Comparison of ENCODE assay signal across 8 mouse cellular contexts in genomic region chr7:109559536-109559935, GRCm38 (mm10). TPM values are rescaled to one million over a fixed set of nuclear protein-coding genes. Genes with fewer than 3 reads are reported as not detected.
DNase-seq lines count a peak whose midpoint lies in the region; ATAC-seq and TF ChIP-seq lines count a peak whose summit lies in the region.
"Had no signal": no experiment of that assay in that cellular context is flagged by ENCODE, and none has a peak within 500 bp of the region (broad histone marks: within the 10 kb centered on the region; RNA-seq: fewer than 3 reads in every experiment).

No protein-coding gene starts in this region.

- peaks cover 44% of the 10 kb centered on the region for H3K4me1 ChIP-seq in lung, adult 2 months (ENCODE audit: control insufficient read depth, insufficient read depth, low read length)
- peaks cover 56% of the 10 kb centered on the region for H3K4me1 ChIP-seq in heart, embryonic 13.5 days

- ATAC-seq in heart, embryonic 13.5 days (ENCODE audit: extremely low read depth, insufficient number of reproducible peaks, low FRiP score, low TSS enrichment): peak; percentile 69; the same call in 1 of the 2 replicates
- ATAC-seq in megakaryocyte progenitor cell, adult 5-6 weeks (replicated peaks; ENCODE audit: poor library complexity): no peak

- peak; percentile 57 to 69 for DNase-seq in lung, adult 18-20 months
- no peak for DNase-seq in lung, adult 2 months
- DNase-seq in cerebellum, postnatal 10 days: peak; percentile 58 to 63
- DNase-seq in skeletal muscle tissue, adult 2 months (ENCODE audit: low read depth, low spot score): peak; percentile 51
- no peak for DNase-seq in kidney, postnatal 4 days

- H3K36me3 ChIP-seq in heart, embryonic 13.5 days: peaks cover 22% of the 10 kb centered on the region

- TF ChIP-seq CTCF in lung, adult 2 months (IDR thresholded peaks at IDR 0.05; ENCODE audit: insufficient read depth, low read length): no peak

- 0 out of 2 replicates have a peak overlapping the region, but pooled peaks have one; percentile 4 for H3K4me2 ChIP-seq in heart, embryonic 13.5 days
- H3K4me2 ChIP-seq: limb, embryonic 15.5 days had no signal

- H3K9ac ChIP-seq in heart, embryonic 13.5 days: peak overlapping the region; percentile 50
- H3K9ac ChIP-seq: limb, embryonic 15.5 days had no signal

- TF ChIP-seq POLR2A in lung, adult 2 months (IDR thresholded peaks at IDR 0.05; ENCODE audit: borderline replicate concordance, extremely low read depth, low read depth, low read length): no peak

- H3K27me3 ChIP-seq in heart, embryonic 13.5 days (replicated peaks): no peaks in the 10 kb centered on the region
- H3K27me3 ChIP-seq: limb, embryonic 15.5 days had no signal

- WGBS in lung, adult 2 months: 23% methylated on average over 6 of the region's 6 CpGs
- WGBS in heart, embryonic 13.5 days: 21% methylated on average over 6 of the region's 6 CpGs

- peak overlapping the region; percentile 70 for H3K27ac ChIP-seq in heart, embryonic 13.5 days (replicated peaks)
- H3K27ac ChIP-seq: limb, embryonic 15.5 days had no signal

- H3K9me3 ChIP-seq in heart, embryonic 13.5 days: no peaks in the 10 kb centered on the region
- H3K9me3 ChIP-seq: limb, embryonic 15.5 days had no signal

- H3K4me3 ChIP-seq in lung, adult 2 months (replicated peaks; ENCODE audit: extremely low read depth, low read depth, low read length): no peak overlapping the region
- no peak overlapping the region for H3K4me3 ChIP-seq in heart, embryonic 13.5 days
- H3K4me3 ChIP-seq: limb, embryonic 15.5 days had no signal

RNA-seq across cellular contexts. Expression of gene Rpl27a, which starts 40.6 kb away (rescaled TPM):
- polyA plus RNA-seq in lung, adult 2 months (2012; rRNA removed): 208 and 282 TPM in 2 replicates
- polyA plus RNA-seq in heart, embryonic 13.5 days (2015; fragmentation: Nextera tagmentation; extraction: Ambion mirVana): 82.1 and 89.2 TPM in 2 replicates
- total RNA-seq in megakaryocyte progenitor cell, adult 5-6 weeks (2015): 616 and 680 TPM in 2 replicates
- 869 and 1,010 TPM in 2 replicates for total RNA-seq in megakaryocyte progenitor cell, adult 5-6 weeks (2017)

RNA-seq across cellular contexts. Expression of gene Trim66, which starts 51.6 kb away (rescaled TPM):
- 0.08 and 0.09 TPM in 2 replicates for polyA plus RNA-seq in lung, adult 2 months (2012; rRNA removed)
- polyA plus RNA-seq in heart, embryonic 13.5 days (2015; fragmentation: Nextera tagmentation; extraction: Ambion mirVana): not detected in 2 replicates
- 0.15 and 0.22 TPM in 2 replicates for total RNA-seq in megakaryocyte progenitor cell, adult 5-6 weeks (2015)
- total RNA-seq in megakaryocyte progenitor cell, adult 5-6 weeks (2017): 0.03 TPM in 1 of 2 replicates, not detected in the other

Comparison
In these comparisons a context has a peak if more than half of its experiments do, and no peak if none do; other contexts are left out.
1. DNase-seq: peak in lung, adult 18-20 months (2 of 2), cerebellum, postnatal 10 days (2 of 2) and skeletal muscle tissue, adult 2 months (single experiment); none in lung, adult 2 months (single experiment) and kidney, postnatal 4 days (0 of 2).